Mouse (Mus musculus) intestine, embryonic 14.5 days (tissue): Measurements from ENCODE around the gene Ppargc1a. TPM values are rescaled to one million over a fixed set of nuclear protein-coding genes. Genes with fewer than 3 reads are reported as not detected.

Experiments used
- ATAC-seq: fragments of 200-750 bp; cut with Nextera tagmentation; replicated peaks from 2 replicates; pipeline ENCODE4 v1.8.0; 2017; ENCODE audit warnings: low read depth, moderate number of reproducible peaks, moderate TSS enrichment, moderate library complexity; ENCODE audit not compliant: low FRiP score, low TSS enrichment
- DNase-seq: peaks from one replicate; pipeline ENCODE4 v3.0.0-alpha.2; 2018; ENCODE audit warnings: low spot score
- H3K27ac ChIP-seq: fragments of 300-500 bp; sonication (generic); 2 replicates; pipeline ENCODE4 v1.5.1; 2014; ENCODE audit warnings: low read depth, mild to moderate bottlenecking, control low read depth
- H3K27me3 ChIP-seq: fragments of 300-500 bp; sonication (generic); replicated peaks from 2 replicates; pipeline ENCODE4 v1.6.1; 2014; ENCODE audit warnings: low read length, control low read depth; ENCODE audit not compliant: control insufficient read depth, insufficient read depth
- H3K36me3 ChIP-seq: fragments of 300-500 bp; sonication (generic); 2 replicates; pipeline ENCODE4 v1.6.1; 2014; ENCODE audit warnings: low read length, control low read depth; ENCODE audit not compliant: control insufficient read depth, insufficient read depth
- H3K4me1 ChIP-seq: fragments of 300-500 bp; sonication (generic); replicated peaks from 2 replicates; pipeline ENCODE4 v1.6.1; 2014; ENCODE audit warnings: low read length, control low read depth, mixed read lengths; ENCODE audit not compliant: control insufficient read depth, insufficient read depth
- H3K4me2 ChIP-seq: fragments of 300-500 bp; sonication (generic); 2 replicates; pipeline ENCODE4 v1.6.1; 2014; ENCODE audit warnings: low read length
- H3K4me3 ChIP-seq: fragments of 300-500 bp; sonication (generic); 2 replicates; pipeline ENCODE4 v1.5.1; 2014; ENCODE audit warnings: low read depth, low read length, control low read depth, mixed read lengths
- H3K9ac ChIP-seq: fragments of 300-500 bp; sonication (generic); 2 replicates; pipeline ENCODE4 v1.6.1; 2014; ENCODE audit warnings: mild to moderate bottlenecking, low read length
- H3K9me3 ChIP-seq: fragments of 300-500 bp; sonication (generic); 2 replicates; pipeline ENCODE4 v1.6.1; 2016; ENCODE audit warnings: low read length, control low read depth; ENCODE audit not compliant: control insufficient read depth
- WGBS: fragments of 180-500 bp; shearing (Covaris S2); extraction: QIAGEN DNeasy Blood & Tissue Kit; methylation state at CpG from one replicate; pipeline ENCODE4 v1.1.7; 2014; 5-methylcytosine and 5-hydroxymethylcytosine counted together
- polyA plus RNA-seq: library from polyadenylated mRNA; unstranded; fragments of >200 nt; fragmentation: Nextera tagmentation; extraction: Ambion mirVana; gene quantifications from 2 replicates; pipeline ENCODE4 v1.2.1, GENCODE M21; 2014

Gene Ppargc1a
- polyA plus RNA-seq, 1 experiment from 2014 or later, result 5.5 TPM

- ATAC-seq, result no peak
- no peak overlapping the region for H3K27ac ChIP-seq
- no peaks in the 10 kb centered on the region for H3K4me1 ChIP-seq
These were observed 121.8 kb downstream of the Ppargc1a start for GRCm38 (mm10) chr5:51445726-51446125.

GRCm38 (mm10) chr5:51439773-51440172, 127.8 kb downstream of the Ppargc1a start:
- 13% methylated on average over 4 of the region's 4 CpGs for WGBS
- no peak overlapping the region for H3K27ac ChIP-seq
- H3K9me3 ChIP-seq, result no peaks in the 10 kb centered on the region
- no peaks in the 10 kb centered on the region for H3K27me3 ChIP-seq
- H3K4me1 ChIP-seq, result no peaks in the 10 kb centered on the region
- no peak overlapping the region for H3K4me3 ChIP-seq
- no peak overlapping the region for H3K9ac ChIP-seq
- no peak overlapping the region for H3K4me2 ChIP-seq
- ATAC-seq, result no peak
- DNase-seq, result no peak
- H3K36me3 ChIP-seq, result no peaks in the 10 kb centered on the region

More at GRCm38 (mm10) chr5:51445726-51446125, 121.8 kb downstream of the Ppargc1a start:
- no peaks in the 10 kb centered on the region for H3K27me3 ChIP-seq
- DNase-seq, result no peak
- H3K9me3 ChIP-seq, result no peaks in the 10 kb centered on the region
- no peak overlapping the region for H3K4me3 ChIP-seq
- no peaks in the 10 kb centered on the region for H3K36me3 ChIP-seq
- no peak overlapping the region for H3K4me2 ChIP-seq
- H3K9ac ChIP-seq, result no peak overlapping the region

- WGBS, result 65% methylated on average over 5 of the region's 5 CpGs
- DNase-seq (no peak), ATAC-seq (no peak)
- no peak overlapping the region for H3K4me3 ChIP-seq
- H3K27me3 ChIP-seq, result no peaks in the 10 kb centered on the region
- H3K36me3 ChIP-seq, result no peaks in the 10 kb centered on the region
- H3K4me2 ChIP-seq, result no peak overlapping the region
- no peak overlapping the region for H3K27ac ChIP-seq
- H3K9ac ChIP-seq, result no peak overlapping the region
- H3K9me3 ChIP-seq, result no peaks in the 10 kb centered on the region
- no peaks in the 10 kb centered on the region for H3K4me1 ChIP-seq
These were observed 133.6 kb downstream of the Ppargc1a start for GRCm38 (mm10) chr5:51433905-51434304.

GRCm38 (mm10) chr5:51432532-51432931, 135.0 kb downstream of the Ppargc1a start:
- H3K27me3 ChIP-seq, result no peaks in the 10 kb centered on the region
- H3K9me3 ChIP-seq, result no peaks in the 10 kb centered on the region
- no peak overlapping the region for H3K27ac ChIP-seq
- no peak overlapping the region for H3K4me3 ChIP-seq
- no peak overlapping the region for H3K9ac ChIP-seq
- no peaks in the 10 kb centered on the region for H3K36me3 ChIP-seq
- 88% methylated on average over 2 of the region's 2 CpGs for WGBS
- H3K4me2 ChIP-seq, result no peak overlapping the region
- no peak for DNase-seq
- ATAC-seq, result no peak
- no peaks in the 10 kb centered on the region for H3K4me1 ChIP-seq

- Histone ChIP-seq H3K27me3 (no peaks in the 10 kb centered on the region), H3K9me3 (no peaks in the 10 kb centered on the region), H3K4me1 (no peaks in the 10 kb centered on the region), H3K4me2 (no peak overlapping the region), H3K9ac (no peak overlapping the region), H3K4me3 (no peak overlapping the region), H3K36me3 (no peaks in the 10 kb centered on the region), H3K27ac (no peak overlapping the region)
- 52% methylated on average over 4 of the region's 4 CpGs for WGBS
- no peak for ATAC-seq
- no peak for DNase-seq
These were observed 135.5 kb downstream of the Ppargc1a start for GRCm38 (mm10) chr5:51432031-51432430.

- H3K4me1 ChIP-seq, result no peaks in the 10 kb centered on the region
- no peaks in the 10 kb centered on the region for H3K27me3 ChIP-seq
- ATAC-seq, result no peak
- H3K4me3 ChIP-seq, result no peak overlapping the region
- no peak overlapping the region for H3K27ac ChIP-seq
- no peak for DNase-seq
- no peak overlapping the region for H3K9ac ChIP-seq
- H3K9me3 ChIP-seq, result no peaks in the 10 kb centered on the region
- H3K36me3 ChIP-seq, result no peaks in the 10 kb centered on the region
- H3K4me2 ChIP-seq, result no peak overlapping the region
These were observed 141.1 kb downstream of the Ppargc1a start for GRCm38 (mm10) chr5:51426406-51426805.

- no peaks in the 10 kb centered on the region for H3K36me3 ChIP-seq
- no peak overlapping the region for H3K4me3 ChIP-seq
- WGBS, result 85% methylated on average over 7 of the region's 7 CpGs
- no peaks in the 10 kb centered on the region for H3K4me1 ChIP-seq
- H3K4me2 ChIP-seq, result no peak overlapping the region
- DNase-seq, result no peak
- ATAC-seq, result no peak
- no peaks in the 10 kb centered on the region for H3K9me3 ChIP-seq
- no peak overlapping the region for H3K9ac ChIP-seq
- no peak overlapping the region for H3K27ac ChIP-seq
- H3K27me3 ChIP-seq, result no peaks in the 10 kb centered on the region
These were observed 151.1 kb downstream of the Ppargc1a start for GRCm38 (mm10) chr5:51416377-51416776.

- no peak overlapping the region for H3K4me3 ChIP-seq
- ATAC-seq, result no peak
- no peaks in the 10 kb centered on the region for H3K36me3 ChIP-seq
- WGBS, result 73% methylated on average over 2 of the region's 2 CpGs
- H3K4me1 ChIP-seq, result no peaks in the 10 kb centered on the region
- DNase-seq, result no peak
- H3K4me2 ChIP-seq, result no peak overlapping the region
- no peak overlapping the region for H3K27ac ChIP-seq
- no peak overlapping the region for H3K9ac ChIP-seq
- H3K27me3 ChIP-seq, result no peaks in the 10 kb centered on the region
- H3K9me3 ChIP-seq, result no peaks in the 10 kb centered on the region
These were observed 152.1 kb downstream of the Ppargc1a start for GRCm38 (mm10) chr5:51415456-51415855.

- 59% methylated on average over 12 of the region's 12 CpGs for WGBS
- H3K4me2 ChIP-seq, result no peak overlapping the region
- no peaks in the 10 kb centered on the region for H3K4me1 ChIP-seq
- H3K27ac ChIP-seq, result no peak overlapping the region
- no peak for DNase-seq
- no peak for ATAC-seq
- H3K36me3 ChIP-seq, result no peaks in the 10 kb centered on the region
- H3K27me3 ChIP-seq, result no peaks in the 10 kb centered on the region
- no peak overlapping the region for H3K9ac ChIP-seq
- no peaks in the 10 kb centered on the region for H3K9me3 ChIP-seq
- no peak overlapping the region for H3K4me3 ChIP-seq
These were observed 155.0 kb downstream of the Ppargc1a start for GRCm38 (mm10) chr5:51412303-51413117.
